Mouse (Mus musculus): Measurements from ENCODE around the gene Kdm1b. TPM values are rescaled to one million over a fixed set of nuclear protein-coding genes. Genes with fewer than 3 reads are reported as not detected.
A peak's percentile ranks its signal among the peaks of the same experiment; 100 is the strongest.

The Kdm1b gene
- polyA plus RNA-seq, 1 experiment = 3.3 TPM

- Histone ChIP-seq H3ac (ENCODE audit: control insufficient read depth, insufficient read length, low read depth) (no peak overlapping the region), H3K79me2 (ENCODE audit: control insufficient read depth, insufficient read depth) (no peaks in the 10 kb centered on the region), H3K79me3 (ENCODE audit: low read depth) (no peaks in the 10 kb centered on the region), H3K4me3 (ENCODE audit: insufficient read depth, poor library complexity, severe bottlenecking) (no peak overlapping the region), H3K27me3 (ENCODE audit: control insufficient read depth, insufficient read depth, insufficient read length) (no peaks in the 10 kb centered on the region), H3K36me3 (ENCODE audit: control insufficient read depth, insufficient read depth) (no peaks in the 10 kb centered on the region)
- no peak for TF ChIP-seq CEBPB (IDR thresholded peaks at IDR 0.05; ENCODE audit: low read depth)
- no peak for TF ChIP-seq FOSL1 (IDR thresholded peaks at IDR 0.05; ENCODE audit: insufficient read depth, low read length, poor library complexity, severe bottlenecking)
- no peak for TF ChIP-seq MAX (IDR thresholded peaks at IDR 0.05)
- TF ChIP-seq MYOD1 (IDR thresholded peaks at IDR 0.05; ENCODE audit: control insufficient read depth, insufficient read length, low read depth) = no peak
- TF ChIP-seq CTCF (IDR thresholded peaks at IDR 0.05; ENCODE audit: control insufficient read depth, insufficient read depth, insufficient read length) = no peak
- no peak for TF ChIP-seq MYOG (IDR thresholded peaks at IDR 0.05; ENCODE audit: control insufficient read depth, extremely low read depth, insufficient read length)
- no peak for TF ChIP-seq USF1 (IDR thresholded peaks at IDR 0.05; ENCODE audit: low read depth)
These were observed 81.2 kb downstream of the Kdm1b start for GRCm38 (mm10) chr13:47124449-47124848.

- Histone ChIP-seq H3K79me2 (ENCODE audit: control insufficient read depth, insufficient read depth) (no peaks in the 10 kb centered on the region), H3K27me3 (ENCODE audit: control insufficient read depth, insufficient read depth, insufficient read length) (no peaks in the 10 kb centered on the region), H3K36me3 (ENCODE audit: control insufficient read depth, insufficient read depth) (no peaks in the 10 kb centered on the region), H3K4me3 (ENCODE audit: insufficient read depth, poor library complexity, severe bottlenecking) (no peak overlapping the region), H3K79me3 (ENCODE audit: low read depth) (no peaks in the 10 kb centered on the region), H3ac (ENCODE audit: control insufficient read depth, insufficient read length, low read depth) (no peak overlapping the region)
- TF ChIP-seq USF1 (IDR thresholded peaks at IDR 0.05; ENCODE audit: low read depth) (no peak), MYOG (IDR thresholded peaks at IDR 0.05; ENCODE audit: control insufficient read depth, extremely low read depth, insufficient read length) (no peak), FOSL1 (IDR thresholded peaks at IDR 0.05; ENCODE audit: insufficient read depth, low read length, poor library complexity, severe bottlenecking) (no peak), MAX (IDR thresholded peaks at IDR 0.05) (no peak), MYOD1 (IDR thresholded peaks at IDR 0.05; ENCODE audit: control insufficient read depth, insufficient read length, low read depth) (no peak), CEBPB (IDR thresholded peaks at IDR 0.05; ENCODE audit: low read depth) (no peak), CTCF (IDR thresholded peaks at IDR 0.05; ENCODE audit: control insufficient read depth, insufficient read depth, insufficient read length) (no peak)
These were observed 81.7 kb downstream of the Kdm1b start for GRCm38 (mm10) chr13:47124986-47125385.

- no peak overlapping the region for H3K4me3 ChIP-seq (ENCODE audit: insufficient read depth, poor library complexity, severe bottlenecking)
- no peak overlapping the region for H3ac ChIP-seq (ENCODE audit: control insufficient read depth, insufficient read length, low read depth)
- H3K36me3 ChIP-seq (ENCODE audit: control insufficient read depth, insufficient read depth) = no peaks in the 10 kb centered on the region
- TF ChIP-seq FOSL1 (IDR thresholded peaks at IDR 0.05; ENCODE audit: insufficient read depth, low read length, poor library complexity, severe bottlenecking) (no peak), MAX (IDR thresholded peaks at IDR 0.05) (no peak), MYOD1 (IDR thresholded peaks at IDR 0.05; ENCODE audit: control insufficient read depth, insufficient read length, low read depth) (no peak), MYOG (IDR thresholded peaks at IDR 0.05; ENCODE audit: control insufficient read depth, extremely low read depth, insufficient read length) (no peak), CEBPB (IDR thresholded peaks at IDR 0.05; ENCODE audit: low read depth) (no peak), CTCF (IDR thresholded peaks at IDR 0.05; ENCODE audit: control insufficient read depth, insufficient read depth, insufficient read length) (no peak), USF1 (IDR thresholded peaks at IDR 0.05; ENCODE audit: low read depth) (no peak)
- no peaks in the 10 kb centered on the region for H3K27me3 ChIP-seq (ENCODE audit: control insufficient read depth, insufficient read depth, insufficient read length)
- H3K79me2 ChIP-seq (ENCODE audit: control insufficient read depth, insufficient read depth) = no peaks in the 10 kb centered on the region
- no peaks in the 10 kb centered on the region for H3K79me3 ChIP-seq (ENCODE audit: low read depth)
These were observed 82.3 kb downstream of the Kdm1b start for GRCm38 (mm10) chr13:47125595-47125994.

- H3K79me2 ChIP-seq (ENCODE audit: control insufficient read depth, insufficient read depth) = no peaks in the 10 kb centered on the region
- no peak overlapping the region for H3K4me3 ChIP-seq (ENCODE audit: insufficient read depth, poor library complexity, severe bottlenecking)
- no peaks in the 10 kb centered on the region for H3K27me3 ChIP-seq (ENCODE audit: control insufficient read depth, insufficient read depth, insufficient read length)
- H3ac ChIP-seq (ENCODE audit: control insufficient read depth, insufficient read length, low read depth) = no peak overlapping the region
- no peak for TF ChIP-seq MYOD1 (IDR thresholded peaks at IDR 0.05; ENCODE audit: control insufficient read depth, insufficient read length, low read depth)
- TF ChIP-seq CEBPB (IDR thresholded peaks at IDR 0.05; ENCODE audit: low read depth) = no peak
- no peak for TF ChIP-seq USF1 (IDR thresholded peaks at IDR 0.05; ENCODE audit: low read depth)
- no peak for TF ChIP-seq FOSL1 (IDR thresholded peaks at IDR 0.05; ENCODE audit: insufficient read depth, low read length, poor library complexity, severe bottlenecking)
- TF ChIP-seq MAX (IDR thresholded peaks at IDR 0.05) = no peak
- TF ChIP-seq MYOG (IDR thresholded peaks at IDR 0.05; ENCODE audit: control insufficient read depth, extremely low read depth, insufficient read length) = no peak
- no peak for TF ChIP-seq CTCF (IDR thresholded peaks at IDR 0.05; ENCODE audit: control insufficient read depth, insufficient read depth, insufficient read length)
- no peaks in the 10 kb centered on the region for H3K36me3 ChIP-seq (ENCODE audit: control insufficient read depth, insufficient read depth)
- H3K79me3 ChIP-seq (ENCODE audit: low read depth) = no peaks in the 10 kb centered on the region
These were observed 85.8 kb downstream of the Kdm1b start for GRCm38 (mm10) chr13:47129090-47129489.

- TF ChIP-seq USF1 (IDR thresholded peaks at IDR 0.05; ENCODE audit: low read depth) (no peak), FOSL1 (IDR thresholded peaks at IDR 0.05; ENCODE audit: insufficient read depth, low read length, poor library complexity, severe bottlenecking) (no peak), MYOG (IDR thresholded peaks at IDR 0.05; ENCODE audit: control insufficient read depth, extremely low read depth, insufficient read length) (no peak), MAX (IDR thresholded peaks at IDR 0.05) (no peak), CTCF (IDR thresholded peaks at IDR 0.05; ENCODE audit: control insufficient read depth, insufficient read depth, insufficient read length) (no peak), MYOD1 (IDR thresholded peaks at IDR 0.05; ENCODE audit: control insufficient read depth, insufficient read length, low read depth) (no peak), CEBPB (IDR thresholded peaks at IDR 0.05; ENCODE audit: low read depth) (no peak)
- no peaks in the 10 kb centered on the region for H3K79me3 ChIP-seq (ENCODE audit: low read depth)
- no peaks in the 10 kb centered on the region for H3K27me3 ChIP-seq (ENCODE audit: control insufficient read depth, insufficient read depth, insufficient read length)
- H3K36me3 ChIP-seq (ENCODE audit: control insufficient read depth, insufficient read depth) = no peaks in the 10 kb centered on the region
- no peaks in the 10 kb centered on the region for H3K79me2 ChIP-seq (ENCODE audit: control insufficient read depth, insufficient read depth)
- H3K4me3 ChIP-seq (ENCODE audit: insufficient read depth, poor library complexity, severe bottlenecking) = no peak overlapping the region
- no peak overlapping the region for H3ac ChIP-seq (ENCODE audit: control insufficient read depth, insufficient read length, low read depth)
These were observed 89.8 kb downstream of the Kdm1b start for GRCm38 (mm10) chr13:47133058-47133457.

- H3K4me3 ChIP-seq (ENCODE audit: insufficient read depth, poor library complexity, severe bottlenecking) = no peak overlapping the region
These were observed 91.5 kb downstream of the Kdm1b start for GRCm38 (mm10) chr13:47134836-47135235.

More at GRCm38 (mm10) chr13:47134836-47135235, 91.5 kb downstream of the Kdm1b start:
- Histone ChIP-seq H3ac (ENCODE audit: control insufficient read depth, insufficient read length, low read depth) (no peak overlapping the region), H3K36me3 (ENCODE audit: control insufficient read depth, insufficient read depth) (no peaks in the 10 kb centered on the region), H3K79me3 (ENCODE audit: low read depth) (no peaks in the 10 kb centered on the region), H3K79me2 (ENCODE audit: control insufficient read depth, insufficient read depth) (no peaks in the 10 kb centered on the region), H3K27me3 (ENCODE audit: control insufficient read depth, insufficient read depth, insufficient read length) (no peaks in the 10 kb centered on the region)
- TF ChIP-seq FOSL1 (IDR thresholded peaks at IDR 0.05; ENCODE audit: insufficient read depth, low read length, poor library complexity, severe bottlenecking) = peak; percentile 10
- TF ChIP-seq CTCF (IDR thresholded peaks at IDR 0.05; ENCODE audit: control insufficient read depth, insufficient read depth, insufficient read length) = no peak

Other genes starting within 250 kb of the Kdm1b start
- 9.2 TPM for gene Kif13a, start 113.6 kb upstream of the Kdm1b start, polyA plus RNA-seq (2012; fragmentation: generic; extraction: Trizol)
- 0.05 TPM for gene Nhlrc1, start 28.6 kb upstream of the Kdm1b start, polyA plus RNA-seq (2012; fragmentation: generic; extraction: Trizol)
- 5.6 TPM for gene Tpmt, start 1.2 kb downstream of the Kdm1b start, polyA plus RNA-seq (2012; fragmentation: generic; extraction: Trizol)
- 34.9 TPM for gene Dek, start 62.7 kb downstream of the Kdm1b start, polyA plus RNA-seq (2012; fragmentation: generic; extraction: Trizol)
- 0.28 TPM for gene Rnf144b, start 79.2 kb downstream of the Kdm1b start, polyA plus RNA-seq (2012; fragmentation: generic; extraction: Trizol)